Mouse (Mus musculus): ENCODE measurements around the gene Acy3. TPM values are rescaled to one million over a fixed set of nuclear protein-coding genes. Genes with fewer than 3 reads are reported as not detected.
A peak's percentile ranks its signal among the peaks of the same experiment; 100 is the strongest.

The Acy3 gene
- polyA plus RNA-seq (2014; fragmentation: Nextera tagmentation; extraction: Ambion mirVana): 3.3 and 4.3 TPM in 2 replicates

GRCm38 (mm10) chr19:3986334-3986733 is at the start of gene Acy3:
Acy3 (plus strand) TSS chr19:3986570.
- Histone ChIP-seq H3K4me2 (ENCODE audit: low read depth, severe bottlenecking) (no peak within 1 kb of the TSS), H3K27ac (replicated peaks; ENCODE audit: low read depth, low read length) (peak within 1 kb of the TSS; percentile 14; the same call in 1 of the 2 replicates), H3K9me3 (ENCODE audit: control insufficient read depth, low read length) (no peaks in the 10 kb centered on the region), H3K4me3 (ENCODE audit: low read depth, low read length) (no peak within 1 kb of the TSS), H3K9ac (ENCODE audit: low read length) (no peak within 1 kb of the TSS), H3K4me1 (ENCODE audit: control insufficient read depth, insufficient read depth, low read length) (0 out of 2 replicates have a peak, but pooled peaks cover 6% of the 10 kb centered on the region), H3K27me3 (ENCODE audit: control insufficient read depth, insufficient read depth, low read length) (no peaks in the 10 kb centered on the region), H3K36me3 (ENCODE audit: control insufficient read depth, insufficient read depth, low read length) (no peaks in the 10 kb centered on the region)
- peak; percentile 42; the same call in 1 of the 2 replicates for ATAC-seq (ENCODE audit: insufficient number of reproducible peaks, low FRiP score, low TSS enrichment, low read depth)
- WGBS: 10% methylated on average over 8 of the region's 8 CpGs
- DNase-seq (ENCODE audit: low spot score): peak; percentile 69

GRCm38 (mm10) chr19:3942315-3942714 is 44.1 kb upstream of the Acy3 start:
- Histone ChIP-seq H3K4me3 (ENCODE audit: low read depth, low read length) (no peak overlapping the region), H3K9me3 (ENCODE audit: control insufficient read depth, low read length) (no peaks in the 10 kb centered on the region), H3K9ac (ENCODE audit: low read length) (no peak overlapping the region), H3K4me2 (ENCODE audit: low read depth, severe bottlenecking) (no peak overlapping the region), H3K36me3 (ENCODE audit: control insufficient read depth, insufficient read depth, low read length) (no peaks in the 10 kb centered on the region), H3K4me1 (ENCODE audit: control insufficient read depth, insufficient read depth, low read length) (no peaks in the 10 kb centered on the region), H3K27ac (replicated peaks; ENCODE audit: low read depth, low read length) (no peak overlapping the region), H3K27me3 (ENCODE audit: control insufficient read depth, insufficient read depth, low read length) (no peaks in the 10 kb centered on the region)
- DNase-seq (ENCODE audit: low spot score) (no peak), ATAC-seq (ENCODE audit: insufficient number of reproducible peaks, low FRiP score, low TSS enrichment, low read depth) (no peak)
- 84% methylated on average over 7 of the region's 7 CpGs for WGBS

GRCm38 (mm10) chr19:3942986-3943735 is 43.2 kb upstream of the Acy3 start:
- H3K4me2 ChIP-seq (ENCODE audit: low read depth, severe bottlenecking): 0 out of 2 replicates have a peak overlapping the region, but pooled peaks have one; percentile 10
- H3K9ac ChIP-seq (ENCODE audit: low read length): no peak overlapping the region
- H3K36me3 ChIP-seq (ENCODE audit: control insufficient read depth, insufficient read depth, low read length): no peaks in the 10 kb centered on the region
- no peak for ATAC-seq (ENCODE audit: insufficient number of reproducible peaks, low FRiP score, low TSS enrichment, low read depth)
- WGBS: 21% methylated on average over 27 of the region's 27 CpGs
- no peak for DNase-seq (ENCODE audit: low spot score)
- no peak overlapping the region for H3K27ac ChIP-seq (replicated peaks; ENCODE audit: low read depth, low read length)
- no peaks in the 10 kb centered on the region for H3K9me3 ChIP-seq (ENCODE audit: control insufficient read depth, low read length)
- H3K4me1 ChIP-seq (ENCODE audit: control insufficient read depth, insufficient read depth, low read length): no peaks in the 10 kb centered on the region
- H3K27me3 ChIP-seq (ENCODE audit: control insufficient read depth, insufficient read depth, low read length): no peaks in the 10 kb centered on the region
- H3K4me3 ChIP-seq (ENCODE audit: low read depth, low read length): no peak overlapping the region

GRCm38 (mm10) chr19:3945872-3946564 is 40.4 kb upstream of the Acy3 start:
- 33% methylated on average over 10 of the region's 10 CpGs for WGBS
- no peaks in the 10 kb centered on the region for H3K27me3 ChIP-seq (ENCODE audit: control insufficient read depth, insufficient read depth, low read length)
- ATAC-seq (ENCODE audit: insufficient number of reproducible peaks, low FRiP score, low TSS enrichment, low read depth): no peak

GRCm38 (mm10) chr19:3946715-3947114 is 39.7 kb upstream of the Acy3 start:
- Histone ChIP-seq H3K4me3 (ENCODE audit: low read depth, low read length) (no peak overlapping the region), H3K4me2 (ENCODE audit: low read depth, severe bottlenecking) (no peak overlapping the region), H3K9ac (ENCODE audit: low read length) (no peak overlapping the region), H3K36me3 (ENCODE audit: control insufficient read depth, insufficient read depth, low read length) (no peaks in the 10 kb centered on the region; the same call in 1 of the 2 replicates), H3K4me1 (ENCODE audit: control insufficient read depth, insufficient read depth, low read length) (no peaks in the 10 kb centered on the region), H3K27me3 (ENCODE audit: control insufficient read depth, insufficient read depth, low read length) (no peaks in the 10 kb centered on the region), H3K27ac (replicated peaks; ENCODE audit: low read depth, low read length) (no peak overlapping the region), H3K9me3 (ENCODE audit: control insufficient read depth, low read length) (no peaks in the 10 kb centered on the region)
- DNase-seq (ENCODE audit: low spot score) (peak; percentile 84), ATAC-seq (ENCODE audit: insufficient number of reproducible peaks, low FRiP score, low TSS enrichment, low read depth) (no peak)
- 11% methylated on average over 2 of the region's 2 CpGs for WGBS

More at GRCm38 (mm10) chr19:3945872-3946564, 40.4 kb upstream of the Acy3 start:
- Histone ChIP-seq H3K4me2 (ENCODE audit: low read depth, severe bottlenecking) (no peak overlapping the region), H3K4me3 (ENCODE audit: low read depth, low read length) (no peak overlapping the region), H3K27ac (replicated peaks; ENCODE audit: low read depth, low read length) (no peak overlapping the region), H3K9me3 (ENCODE audit: control insufficient read depth, low read length) (no peaks in the 10 kb centered on the region), H3K9ac (ENCODE audit: low read length) (no peak overlapping the region), H3K36me3 (ENCODE audit: control insufficient read depth, insufficient read depth, low read length) (no peaks in the 10 kb centered on the region; the same call in 1 of the 2 replicates), H3K4me1 (ENCODE audit: control insufficient read depth, insufficient read depth, low read length) (no peaks in the 10 kb centered on the region)
- DNase-seq (ENCODE audit: low spot score): peak; percentile 34

GRCm38 (mm10) chr19:3947813-3948212 is 38.6 kb upstream of the Acy3 start:
- no peaks in the 10 kb centered on the region for H3K4me1 ChIP-seq (ENCODE audit: control insufficient read depth, insufficient read depth, low read length)
- ATAC-seq (ENCODE audit: insufficient number of reproducible peaks, low FRiP score, low TSS enrichment, low read depth) (no peak), DNase-seq (ENCODE audit: low spot score) (no peak)
- H3K27me3 ChIP-seq (ENCODE audit: control insufficient read depth, insufficient read depth, low read length): no peaks in the 10 kb centered on the region
- no peaks in the 10 kb centered on the region; the same call in 1 of the 2 replicates for H3K36me3 ChIP-seq (ENCODE audit: control insufficient read depth, insufficient read depth, low read length)
- H3K9ac ChIP-seq (ENCODE audit: low read length): no peak overlapping the region
- no peak overlapping the region for H3K27ac ChIP-seq (replicated peaks; ENCODE audit: low read depth, low read length)
- no peak overlapping the region for H3K4me2 ChIP-seq (ENCODE audit: low read depth, severe bottlenecking)
- H3K9me3 ChIP-seq (ENCODE audit: control insufficient read depth, low read length): no peaks in the 10 kb centered on the region
- no peak overlapping the region for H3K4me3 ChIP-seq (ENCODE audit: low read depth, low read length)
- WGBS: 83% methylated on average over 3 of the region's 3 CpGs

- Histone ChIP-seq H3K27me3 (ENCODE audit: control insufficient read depth, insufficient read depth, low read length) (no peaks in the 10 kb centered on the region), H3K27ac (replicated peaks; ENCODE audit: low read depth, low read length) (no peak overlapping the region)
- no peak for ATAC-seq (ENCODE audit: insufficient number of reproducible peaks, low FRiP score, low TSS enrichment, low read depth)
Measured at GRCm38 (mm10) chr19:3948546-3948945, 37.8 kb upstream of the Acy3 start.

GRCm38 (mm10) chr19:3950331-3950730 is 36.0 kb upstream of the Acy3 start:
- H3K27me3 ChIP-seq (ENCODE audit: control insufficient read depth, insufficient read depth, low read length): no peaks in the 10 kb centered on the region
- no peaks in the 10 kb centered on the region for H3K4me1 ChIP-seq (ENCODE audit: control insufficient read depth, insufficient read depth, low read length)
- H3K9ac ChIP-seq (ENCODE audit: low read length): no peak overlapping the region
- 83% methylated on average over 3 of the region's 3 CpGs for WGBS
- no peak overlapping the region for H3K4me3 ChIP-seq (ENCODE audit: low read depth, low read length)
- no peaks in the 10 kb centered on the region; the same call in 1 of the 2 replicates for H3K36me3 ChIP-seq (ENCODE audit: control insufficient read depth, insufficient read depth, low read length)
- DNase-seq (ENCODE audit: low spot score) (no peak), ATAC-seq (ENCODE audit: insufficient number of reproducible peaks, low FRiP score, low TSS enrichment, low read depth) (no peak)
- no peak overlapping the region for H3K4me2 ChIP-seq (ENCODE audit: low read depth, severe bottlenecking)
- no peaks in the 10 kb centered on the region for H3K9me3 ChIP-seq (ENCODE audit: control insufficient read depth, low read length)
- no peak overlapping the region for H3K27ac ChIP-seq (replicated peaks; ENCODE audit: low read depth, low read length)

More at GRCm38 (mm10) chr19:3948546-3948945, 37.8 kb upstream of the Acy3 start:
- H3K9me3 ChIP-seq (ENCODE audit: control insufficient read depth, low read length): no peaks in the 10 kb centered on the region
- no peak overlapping the region for H3K9ac ChIP-seq (ENCODE audit: low read length)
- H3K4me2 ChIP-seq (ENCODE audit: low read depth, severe bottlenecking): no peak overlapping the region
- WGBS: 70% methylated on average over 14 of the region's 14 CpGs
- no peak for DNase-seq (ENCODE audit: low spot score)
- no peak overlapping the region for H3K4me3 ChIP-seq (ENCODE audit: low read depth, low read length)
- H3K4me1 ChIP-seq (ENCODE audit: control insufficient read depth, insufficient read depth, low read length): no peaks in the 10 kb centered on the region
- no peaks in the 10 kb centered on the region; the same call in 1 of the 2 replicates for H3K36me3 ChIP-seq (ENCODE audit: control insufficient read depth, insufficient read depth, low read length)
